Mouse (Mus musculus): Measurements from ENCODE around the gene Zfp446. TPM values are rescaled to one million over a fixed set of nuclear protein-coding genes. Genes with fewer than 3 reads are reported as not detected.
"Not testable (repeated sequence)": the region's sequence is repeated elsewhere in the genome, so short reads cannot be mapped to it uniquely, and the experiment has no call there.

The Zfp446 gene
- polyA plus RNA-seq (2015; fragmentation: Nextera tagmentation; extraction: Ambion mirVana): 7.4 and 7.8 TPM in 2 replicates

GRCm38 (mm10) chr7:12977682-12978389 lies at the start of gene Zfp446:
TSS of gene Zfp446 (plus strand) at chr7:12977848.
- peak; percentile 99 for ATAC-seq (ENCODE audit: insufficient number of reproducible peaks, low FRiP score, low TSS enrichment, low read depth)
- peaks cover 15% of the 10 kb centered on the region for H3K36me3 ChIP-seq
- no peaks in the 10 kb centered on the region for H3K9me3 ChIP-seq
- peaks cover 16% of the 10 kb centered on the region for H3K4me1 ChIP-seq
- WGBS: under 1% methylated on average over 49 of the region's 49 CpGs
- peak within 1 kb of the TSS; percentile 75 for H3K4me2 ChIP-seq
- peak within 1 kb of the TSS; percentile 98 for H3K27ac ChIP-seq
- peak within 1 kb of the TSS; percentile 64 for H3K4me3 ChIP-seq
- no peaks in the 10 kb centered on the region for H3K27me3 ChIP-seq
- peak within 1 kb of the TSS; percentile 63 for H3K9ac ChIP-seq

GRCm38 (mm10) chr7:12933615-12934140 lies 44.0 kb upstream of the Zfp446 start:
- Histone ChIP-seq H3K36me3 (no peaks in the 10 kb centered on the region), H3K27me3 (peaks cover 5% of the 10 kb centered on the region; the same call in 1 of the 2 replicates), H3K4me2 (no peak overlapping the region), H3K4me3 (no peak overlapping the region), H3K27ac (no peak overlapping the region), H3K4me1 (no peaks in the 10 kb centered on the region), H3K9me3 (no peaks in the 10 kb centered on the region), H3K9ac (no peak overlapping the region)
- WGBS: 80% methylated on average over 4 of the region's 4 CpGs
- ATAC-seq (ENCODE audit: insufficient number of reproducible peaks, low FRiP score, low TSS enrichment, low read depth): no peak

GRCm38 (mm10) chr7:12934808-12935207 lies 42.8 kb upstream of the Zfp446 start:
- no peaks in the 10 kb centered on the region for H3K36me3 ChIP-seq
- 76% methylated on average over 3 of the region's 3 CpGs for WGBS

DNA sequence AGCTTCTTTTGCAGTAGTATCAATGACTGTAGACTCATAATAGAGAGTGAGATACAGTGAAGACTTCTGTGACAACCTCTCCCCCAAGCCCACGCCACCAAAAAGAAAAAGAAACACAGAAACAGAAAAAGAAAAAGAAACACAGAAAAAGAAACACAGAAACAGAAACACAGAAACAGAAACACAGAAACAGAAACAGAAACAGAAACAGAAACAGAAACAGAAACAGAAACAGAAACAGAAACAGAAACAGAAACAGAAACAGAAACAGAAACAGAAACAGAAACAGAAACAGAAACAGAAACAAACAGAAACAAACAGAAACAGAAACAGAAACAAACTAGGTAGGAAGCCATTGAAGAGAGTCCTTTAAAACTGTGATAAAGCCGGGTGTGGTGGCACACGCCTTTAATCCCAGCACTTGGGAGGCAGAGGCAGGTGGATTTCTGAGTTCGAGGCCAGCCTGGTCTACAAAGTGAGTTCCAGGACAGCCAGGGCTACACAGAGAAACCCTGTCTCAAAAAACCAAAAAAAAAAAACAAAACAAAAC lies 40.3 kb upstream of the Zfp446 start:
- not testable (repeated sequence) for H3K9ac ChIP-seq; H3K4me3 ChIP-seq; ATAC-seq (ENCODE audit: insufficient number of reproducible peaks, low FRiP score, low TSS enrichment, low read depth); H3K9me3 ChIP-seq; H3K27me3 ChIP-seq; H3K4me1 ChIP-seq; H3K36me3 ChIP-seq; H3K27ac ChIP-seq; H3K4me2 ChIP-seq
- WGBS: 84% methylated on average over 4 of the region's 4 CpGs

More at GRCm38 (mm10) chr7:12934808-12935207, 42.8 kb upstream of the Zfp446 start:
- Histone ChIP-seq H3K4me3 (no peak overlapping the region), H3K27ac (no peak overlapping the region), H3K4me1 (no peaks in the 10 kb centered on the region), H3K9me3 (no peaks in the 10 kb centered on the region), H3K4me2 (no peak overlapping the region), H3K9ac (no peak overlapping the region), H3K27me3 (no peaks in the 10 kb centered on the region)
- no peak for ATAC-seq (ENCODE audit: insufficient number of reproducible peaks, low FRiP score, low TSS enrichment, low read depth)

- Histone ChIP-seq H3K9ac (no peak overlapping the region), H3K4me2 (no peak overlapping the region), H3K36me3 (no peaks in the 10 kb centered on the region), H3K4me1 (no peaks in the 10 kb centered on the region), H3K4me3 (no peak overlapping the region), H3K9me3 (no peaks in the 10 kb centered on the region), H3K27me3 (no peaks in the 10 kb centered on the region), H3K27ac (no peak overlapping the region)
- WGBS: 62% methylated on average over 4 of the region's 4 CpGs
- no peak for ATAC-seq (ENCODE audit: insufficient number of reproducible peaks, low FRiP score, low TSS enrichment, low read depth)
These were observed 37.0 kb upstream of the Zfp446 start for GRCm38 (mm10) chr7:12940599-12940998.

GRCm38 (mm10) chr7:12943488-12943887 lies 34.2 kb upstream of the Zfp446 start:
- Histone ChIP-seq H3K4me3 (no peak overlapping the region), H3K4me2 (no peak overlapping the region), H3K4me1 (no peaks in the 10 kb centered on the region), H3K27ac (no peak overlapping the region), H3K9me3 (no peaks in the 10 kb centered on the region), H3K27me3 (no peaks in the 10 kb centered on the region), H3K9ac (no peak overlapping the region), H3K36me3 (no peaks in the 10 kb centered on the region)
- ATAC-seq (ENCODE audit: insufficient number of reproducible peaks, low FRiP score, low TSS enrichment, low read depth): no peak

DNA sequence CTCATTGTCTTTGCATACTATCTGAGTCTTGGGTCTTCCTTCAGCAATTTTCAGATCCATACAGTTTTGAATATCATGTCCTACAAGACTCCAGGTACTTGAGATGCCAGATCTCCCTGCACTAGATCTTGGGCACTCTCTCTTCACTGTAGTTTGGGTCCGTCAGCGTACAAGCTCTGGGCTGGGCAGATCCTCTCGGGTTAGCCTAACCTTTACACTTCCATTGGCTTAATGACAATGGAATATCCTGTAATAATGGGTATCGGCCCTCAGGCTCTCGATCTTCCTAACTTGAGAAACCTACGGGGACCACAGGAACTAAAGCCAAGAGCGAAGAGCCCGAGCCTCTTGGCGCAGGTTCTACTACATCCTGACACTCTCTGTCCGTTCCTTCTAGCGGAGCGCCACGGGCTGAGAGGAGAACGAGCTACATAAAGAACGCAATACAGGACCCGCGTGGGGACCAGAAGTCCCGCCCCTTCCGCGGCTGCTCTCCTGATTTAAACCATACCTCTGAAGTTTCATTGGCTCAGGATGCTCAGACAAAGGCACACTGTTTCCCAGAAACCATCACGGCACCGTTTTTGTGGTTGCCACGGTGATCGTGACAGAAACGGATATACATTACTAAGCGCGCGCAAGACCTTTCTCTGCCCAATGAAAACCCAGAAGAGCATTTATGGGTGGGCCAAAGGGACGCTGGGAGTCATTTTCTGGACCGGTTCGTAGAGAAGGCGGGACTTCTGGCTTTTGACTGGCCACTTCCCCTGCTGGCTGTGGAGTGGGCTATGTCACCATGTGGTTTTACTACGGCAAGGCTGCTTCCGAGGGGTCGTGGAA lies 28.4 kb upstream of the Zfp446 start:
- Histone ChIP-seq H3K4me1 (peaks cover 12% of the 10 kb centered on the region), H3K36me3 (no peaks in the 10 kb centered on the region), H3K9me3 (no peaks in the 10 kb centered on the region), H3K4me2 (peak overlapping the region; percentile 79), H3K9ac (peak overlapping the region; percentile 31), H3K27ac (peak overlapping the region; percentile 89), H3K27me3 (no peaks in the 10 kb centered on the region), H3K4me3 (peak overlapping the region; percentile 43)
- WGBS: 8% methylated on average over 35 of the region's 35 CpGs
- ATAC-seq (ENCODE audit: insufficient number of reproducible peaks, low FRiP score, low TSS enrichment, low read depth): peak; percentile 96

GRCm38 (mm10) chr7:12949872-12950229 lies 27.8 kb upstream of the Zfp446 start:
- no peak for ATAC-seq (ENCODE audit: insufficient number of reproducible peaks, low FRiP score, low TSS enrichment, low read depth)
- peak overlapping the region; percentile 43 for H3K4me3 ChIP-seq
- H3K9ac ChIP-seq: peak overlapping the region; percentile 31
- peak overlapping the region; percentile 79 for H3K4me2 ChIP-seq
- 4% methylated on average over 16 of the region's 16 CpGs for WGBS
- no peaks in the 10 kb centered on the region for H3K27me3 ChIP-seq
- H3K4me1 ChIP-seq: peaks cover 12% of the 10 kb centered on the region
- no peaks in the 10 kb centered on the region for H3K36me3 ChIP-seq
- H3K9me3 ChIP-seq: no peaks in the 10 kb centered on the region
- H3K27ac ChIP-seq: peak overlapping the region; percentile 85

DNA sequence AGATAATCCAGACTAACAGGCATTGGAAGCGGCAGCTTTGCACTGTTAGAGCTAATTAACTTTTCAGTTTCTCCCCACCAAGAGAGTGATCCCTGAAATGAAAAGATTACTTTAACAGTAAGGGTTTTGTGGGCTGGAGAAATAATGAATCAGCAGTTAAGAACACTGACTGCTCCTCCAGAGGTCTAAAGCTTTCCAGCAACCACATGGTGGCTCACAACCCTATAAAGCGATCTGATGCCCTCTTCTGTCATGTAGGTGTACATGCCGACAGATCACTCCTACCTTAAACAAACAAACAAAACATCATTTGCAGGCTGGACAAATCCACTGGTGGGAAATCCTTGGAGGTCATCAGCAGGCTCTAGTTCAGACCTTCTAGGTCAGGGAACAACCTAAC lies 22.8 kb upstream of the Zfp446 start:
- Histone ChIP-seq H3K4me3 (no peak overlapping the region), H3K9me3 (no peaks in the 10 kb centered on the region), H3K9ac (no peak overlapping the region), H3K4me2 (no peak overlapping the region), H3K27ac (no peak overlapping the region), H3K36me3 (no peaks in the 10 kb centered on the region), H3K27me3 (no peaks in the 10 kb centered on the region), H3K4me1 (peaks cover 5% of the 10 kb centered on the region; the same call in 1 of the 2 replicates)
- no peak for ATAC-seq (ENCODE audit: insufficient number of reproducible peaks, low FRiP score, low TSS enrichment, low read depth)
- 53% methylated on average over 3 of the region's 3 CpGs for WGBS

DNA sequence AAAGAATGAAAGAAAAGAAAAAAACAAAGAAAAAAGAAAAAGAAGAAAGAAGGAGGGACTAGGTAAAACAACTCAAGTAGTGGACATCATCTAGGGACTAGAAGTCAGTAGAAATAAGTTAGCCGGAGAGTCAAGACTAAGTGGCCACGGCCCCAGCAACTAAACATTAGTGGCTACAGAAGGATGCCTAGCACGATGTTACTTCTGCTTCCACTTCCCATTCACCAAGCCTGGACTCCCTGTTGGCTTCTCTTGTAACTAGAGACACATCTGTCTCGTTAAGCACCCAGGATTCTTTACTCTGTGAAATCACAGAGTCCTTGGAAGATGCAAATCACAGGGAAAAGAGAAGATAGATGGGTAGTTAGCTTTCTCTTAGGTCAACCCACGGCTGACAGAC lies 20.1 kb upstream of the Zfp446 start:
- 76% methylated on average over 5 of the region's 5 CpGs for WGBS
- no peak overlapping the region for H3K27ac ChIP-seq
- H3K36me3 ChIP-seq: no peaks in the 10 kb centered on the region
- H3K4me2 ChIP-seq: no peak overlapping the region
- no peak for ATAC-seq (ENCODE audit: insufficient number of reproducible peaks, low FRiP score, low TSS enrichment, low read depth)
- H3K9me3 ChIP-seq: no peaks in the 10 kb centered on the region
- H3K4me1 ChIP-seq: no peaks in the 10 kb centered on the region
- no peak overlapping the region for H3K9ac ChIP-seq
- H3K27me3 ChIP-seq: no peaks in the 10 kb centered on the region
- H3K4me3 ChIP-seq: no peak overlapping the region

- Histone ChIP-seq H3K36me3 (no peaks in the 10 kb centered on the region), H3K9ac (no peak overlapping the region), H3K4me2 (no peak overlapping the region), H3K27ac (no peak overlapping the region), H3K9me3 (no peaks in the 10 kb centered on the region), H3K27me3 (no peaks in the 10 kb centered on the region), H3K4me3 (no peak overlapping the region), H3K4me1 (no peaks in the 10 kb centered on the region)
- no peak for ATAC-seq (ENCODE audit: insufficient number of reproducible peaks, low FRiP score, low TSS enrichment, low read depth)
- 64% methylated on average over 4 of the region's 4 CpGs for WGBS
These were observed 18.7 kb upstream of the Zfp446 start for GRCm38 (mm10) chr7:12958948-12959347.

DNA sequence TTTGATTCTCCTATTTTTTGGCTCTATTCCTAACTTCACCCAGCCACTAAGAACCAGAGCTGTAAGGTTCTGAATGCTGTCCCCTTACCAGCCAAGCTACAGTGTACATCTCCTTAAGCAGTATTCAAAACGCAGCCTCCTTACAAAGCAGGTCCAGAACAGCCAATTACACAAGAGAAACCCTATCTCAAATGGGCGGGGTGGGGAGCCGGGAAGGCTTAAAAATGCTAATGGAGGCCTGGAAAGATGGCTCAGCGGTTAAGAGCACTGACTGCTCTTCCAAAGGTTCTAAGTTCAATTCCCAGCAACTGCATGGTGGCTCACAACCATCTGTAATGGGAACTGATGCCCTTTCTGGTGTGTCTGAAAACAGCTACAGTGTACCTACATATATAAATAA lies 17.9 kb upstream of the Zfp446 start:
- no peak overlapping the region for H3K27ac ChIP-seq
- no peak overlapping the region for H3K4me3 ChIP-seq
- no peak overlapping the region for H3K9ac ChIP-seq
- H3K4me1 ChIP-seq: no peaks in the 10 kb centered on the region
- H3K27me3 ChIP-seq: no peaks in the 10 kb centered on the region
- H3K4me2 ChIP-seq: no peak overlapping the region
- no peaks in the 10 kb centered on the region for H3K36me3 ChIP-seq
- ATAC-seq (ENCODE audit: insufficient number of reproducible peaks, low FRiP score, low TSS enrichment, low read depth): no peak
- H3K9me3 ChIP-seq: no peaks in the 10 kb centered on the region
- 32% methylated on average over 4 of the region's 4 CpGs for WGBS

Measured in limb, embryonic 15.5 days (tissue).